Mouse (Mus musculus) heart, embryonic 12.5 days (tissue): ENCODE results near the gene Cltb. TPM values are rescaled to one million over a fixed set of nuclear protein-coding genes. Genes with fewer than 3 reads are reported as not detected.
A peak's percentile ranks its signal among the peaks of the same experiment; 100 is the strongest.

Experiments
- ATAC-seq: fragments of 200-750 bp; cut with Nextera tagmentation; 2 replicates; pipeline ENCODE4 v1.8.0; 2017; ENCODE audit warnings: moderate TSS enrichment, moderate library complexity; ENCODE audit not compliant: insufficient number of reproducible peaks, low FRiP score
- H3K27ac ChIP-seq: fragments of 300-500 bp; sonication (generic); 2 replicates; pipeline ENCODE4 v1.5.1; 2016; ENCODE audit warnings: mild to moderate bottlenecking, moderate library complexity; ENCODE audit not compliant: poor library complexity, severe bottlenecking
- H3K27me3 ChIP-seq: fragments of 300-500 bp; sonication (generic); replicated peaks from 2 replicates; pipeline ENCODE4 v1.6.1; 2016; ENCODE audit warnings: mild to moderate bottlenecking, moderate library complexity
- H3K36me3 ChIP-seq: fragments of 300-500 bp; sonication (generic); 2 replicates; pipeline ENCODE4 v1.6.1; 2016; ENCODE audit warnings: mild to moderate bottlenecking, moderate library complexity
- H3K4me1 ChIP-seq: fragments of 300-500 bp; sonication (generic); replicated peaks from 2 replicates; pipeline ENCODE4 v1.6.1; 2016; ENCODE audit warnings: mild to moderate bottlenecking
- H3K4me2 ChIP-seq: fragments of 300-500 bp; sonication (generic); 2 replicates; pipeline ENCODE4 v1.6.1; 2016; ENCODE audit warnings: mild to moderate bottlenecking, moderate library complexity
- H3K4me3 ChIP-seq: fragments of 300-500 bp; sonication (generic); 2 replicates; pipeline ENCODE4 v1.5.1; 2016; ENCODE audit warnings: mild to moderate bottlenecking
- H3K9ac ChIP-seq: fragments of 300-500 bp; sonication (generic); 2 replicates; pipeline ENCODE4 v1.6.1; 2016; ENCODE audit warnings: mild to moderate bottlenecking, moderate library complexity
- H3K9me3 ChIP-seq: fragments of 300-500 bp; sonication (generic); replicated peaks from 2 replicates; pipeline ENCODE4 v1.6.1; 2016; ENCODE audit warnings: mild to moderate bottlenecking, moderate library complexity
- WGBS: fragments of 180-500 bp; shearing (Covaris S2); methylation state at CpG from one replicate; pipeline ENCODE4 v1.1.7; 2016; 5-methylcytosine and 5-hydroxymethylcytosine counted together
- polyA plus RNA-seq: library from polyadenylated mRNA; unstranded; fragments of >200 nt; fragmentation: Nextera tagmentation; extraction: Ambion mirVana; gene quantifications from 2 replicates; pipeline ENCODE4 v1.2.1, GENCODE M21; 2016

Gene Cltb
- polyA plus RNA-seq, 1 experiment from 2014 or later, result 48.9 TPM

DNA sequence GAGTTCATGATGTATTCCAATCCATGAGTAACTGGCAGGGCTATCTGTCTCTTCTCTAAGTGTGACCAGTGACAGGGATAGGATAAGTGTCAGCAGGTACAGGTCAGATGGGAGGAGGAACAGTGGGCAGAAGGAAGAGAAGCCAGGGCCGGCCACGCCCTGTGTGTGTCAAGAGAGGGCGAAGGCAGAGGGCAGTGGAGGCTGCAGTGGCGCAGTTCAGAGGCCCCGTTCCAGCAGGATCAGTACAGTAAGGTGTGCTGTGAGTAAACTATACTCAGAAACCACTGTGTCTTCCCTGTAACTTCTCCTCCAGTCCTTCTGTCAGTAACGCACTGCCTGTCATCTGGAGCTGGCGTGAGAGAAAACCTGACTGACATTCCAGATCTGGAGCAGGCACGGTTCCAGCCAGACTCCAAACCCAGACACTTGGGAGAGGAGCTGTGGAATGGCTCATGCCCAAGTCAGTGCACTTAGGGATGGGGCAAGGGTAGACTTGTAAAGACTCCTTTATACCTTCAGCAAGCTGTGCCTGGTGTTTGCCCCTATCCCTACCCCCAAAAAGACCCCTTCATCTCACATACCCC lies 14.9 kb downstream of the Cltb start:
- ATAC-seq, result peak; percentile 33; the same call in 1 of the 2 replicates
- Histone ChIP-seq H3K9me3 (no peaks in the 10 kb centered on the region), H3K4me3 (no peak overlapping the region), H3K4me2 (peak overlapping the region; percentile 29), H3K27me3 (no peaks in the 10 kb centered on the region), H3K36me3 (peaks cover 37% of the 10 kb centered on the region), H3K4me1 (peaks cover 45% of the 10 kb centered on the region), H3K27ac (peak overlapping the region; percentile 71), H3K9ac (0 out of 2 replicates have a peak overlapping the region, but pooled peaks have one; percentile 28)
- 48% methylated on average over 8 of the region's 8 CpGs for WGBS

DNA sequence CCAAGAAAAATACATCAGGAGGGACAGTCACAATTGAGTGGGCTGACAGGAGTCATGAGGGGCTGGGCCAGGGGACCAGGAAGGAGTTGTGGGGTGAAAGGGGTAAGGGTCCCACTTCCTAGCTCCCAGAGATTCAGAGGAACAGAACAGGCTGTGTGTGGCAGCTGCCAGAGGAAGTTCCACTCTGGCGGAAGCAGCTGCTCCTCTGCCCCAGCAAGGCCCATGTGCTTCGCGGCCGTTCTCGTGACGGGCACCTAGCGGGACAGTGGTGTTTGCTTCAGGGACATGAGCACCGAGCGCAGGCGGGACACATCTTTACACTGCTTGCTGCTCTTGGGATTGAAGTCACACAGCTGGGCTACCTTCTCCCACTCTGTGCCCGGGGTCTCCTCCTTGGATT lies 17.5 kb downstream of the Cltb start:
- H3K9me3 ChIP-seq, result no peaks in the 10 kb centered on the region
- no peak for ATAC-seq
- H3K4me3 ChIP-seq, result no peak overlapping the region
- WGBS, result 90% methylated on average over 11 of the region's 11 CpGs
- H3K27me3 ChIP-seq, result no peaks in the 10 kb centered on the region
- no peak overlapping the region for H3K4me2 ChIP-seq
- H3K36me3 ChIP-seq, result peaks cover 26% of the 10 kb centered on the region
- peaks cover 53% of the 10 kb centered on the region for H3K4me1 ChIP-seq
- H3K27ac ChIP-seq, result no peak overlapping the region
- H3K9ac ChIP-seq, result no peak overlapping the region

DNA sequence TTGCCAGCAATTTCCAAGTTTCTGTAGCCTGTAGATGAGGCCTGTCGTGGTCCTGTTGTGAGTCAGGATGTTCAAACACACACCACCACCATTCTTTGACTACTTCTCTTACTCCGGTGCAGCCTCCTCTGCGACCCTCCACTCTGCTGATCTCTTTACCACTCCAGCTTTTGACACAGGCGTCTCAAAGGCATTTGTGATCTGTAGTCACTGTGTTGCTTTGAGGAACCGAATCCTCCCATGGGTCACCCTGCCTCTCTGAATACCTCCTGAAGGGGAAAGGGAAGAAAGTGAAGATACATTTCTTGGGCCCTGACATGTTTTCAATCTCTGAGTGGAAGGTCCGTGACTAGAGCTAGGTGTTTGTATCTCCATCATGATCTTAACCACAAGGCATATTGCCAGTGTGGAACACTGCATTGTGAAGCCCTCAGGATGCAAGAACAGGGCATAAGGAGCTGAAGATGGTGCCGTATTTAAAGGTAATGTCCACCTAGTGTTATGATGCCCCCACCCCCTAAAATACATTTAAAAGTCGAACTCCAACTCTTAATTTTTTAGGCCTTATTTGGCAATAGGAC lies 19.3 kb downstream of the Cltb start:
- Histone ChIP-seq H3K4me3 (no peak overlapping the region), H3K36me3 (peaks cover 31% of the 10 kb centered on the region), H3K27me3 (no peaks in the 10 kb centered on the region), H3K4me1 (peaks cover 38% of the 10 kb centered on the region), H3K4me2 (peak overlapping the region; percentile 89), H3K9ac (peak overlapping the region; percentile 1; the same call in 1 of the 2 replicates), H3K9me3 (no peaks in the 10 kb centered on the region), H3K27ac (no peak overlapping the region)
- ATAC-seq, result no peak
- 87% methylated on average over 8 of the region's 8 CpGs for WGBS

DNA sequence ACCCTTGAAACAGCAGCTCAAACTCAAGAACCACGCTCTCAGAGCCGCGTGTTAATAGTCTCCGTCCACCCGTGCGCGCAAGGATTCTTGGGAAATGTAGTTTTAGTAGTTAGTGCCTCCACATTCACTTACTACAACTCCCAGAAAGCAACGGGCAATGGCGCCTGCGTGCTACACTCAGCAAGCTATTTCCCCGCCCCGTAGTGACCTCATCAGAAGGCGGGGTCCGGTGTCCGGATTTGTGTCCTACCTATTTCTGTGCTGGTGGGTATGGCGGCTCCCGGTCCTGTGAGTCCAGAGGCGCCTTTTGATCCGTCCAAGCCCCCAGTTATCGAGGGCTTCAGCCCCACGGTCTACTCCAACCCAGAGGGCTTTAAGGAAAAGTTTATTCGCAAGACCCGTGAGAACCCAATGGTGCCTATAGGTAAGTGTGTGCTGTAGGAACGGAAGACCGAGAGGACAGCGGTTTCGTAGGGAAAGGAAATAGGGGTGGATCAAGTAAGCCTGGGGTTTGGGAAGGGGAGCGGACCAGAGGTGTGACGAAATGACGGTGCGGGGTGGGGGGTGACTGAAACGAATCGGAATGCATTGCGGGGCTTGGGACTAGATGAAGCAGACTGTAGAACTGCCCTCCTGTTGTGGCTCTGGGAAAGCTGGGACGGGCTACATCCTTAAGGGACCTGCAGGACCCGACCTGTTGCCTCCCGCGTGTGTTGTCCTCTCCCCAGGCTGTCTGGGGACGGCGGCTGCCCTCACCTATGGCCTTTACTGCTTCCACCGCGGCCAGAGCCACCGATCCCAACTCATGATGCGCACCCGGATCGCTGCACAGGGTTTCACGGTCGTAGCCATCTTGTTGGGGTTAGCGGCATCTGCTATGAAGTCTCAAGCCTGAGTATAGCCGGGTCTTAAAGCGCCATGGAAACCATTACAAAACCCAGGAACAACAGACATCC lies 20.9 kb downstream of the Cltb start, which contains the start of the genes Nop16 and Higd2a:
Gene Nop16 (minus strand): TSS at position 95 of the 956 bp plus-strand sequence.
Gene Higd2a (plus strand): TSS at position 212 of the 956 bp plus-strand sequence.
- no peaks in the 10 kb centered on the region for H3K9me3 ChIP-seq
- H3K36me3 ChIP-seq, result peaks cover 40% of the 10 kb centered on the region
- peak within 1 kb of the TSS; percentile 89 for H3K4me2 ChIP-seq
- peak; percentile 98 for ATAC-seq
- peaks cover 22% of the 10 kb centered on the region for H3K4me1 ChIP-seq
- peak within 1 kb of the TSS; percentile 89 for H3K4me3 ChIP-seq
- H3K9ac ChIP-seq, result peak within 1 kb of the TSS; percentile 90
- H3K27me3 ChIP-seq, result no peaks in the 10 kb centered on the region
- peak within 1 kb of the TSS; percentile 83 for H3K27ac ChIP-seq
- under 1% methylated on average over 51 of the region's 51 CpGs for WGBS

DNA sequence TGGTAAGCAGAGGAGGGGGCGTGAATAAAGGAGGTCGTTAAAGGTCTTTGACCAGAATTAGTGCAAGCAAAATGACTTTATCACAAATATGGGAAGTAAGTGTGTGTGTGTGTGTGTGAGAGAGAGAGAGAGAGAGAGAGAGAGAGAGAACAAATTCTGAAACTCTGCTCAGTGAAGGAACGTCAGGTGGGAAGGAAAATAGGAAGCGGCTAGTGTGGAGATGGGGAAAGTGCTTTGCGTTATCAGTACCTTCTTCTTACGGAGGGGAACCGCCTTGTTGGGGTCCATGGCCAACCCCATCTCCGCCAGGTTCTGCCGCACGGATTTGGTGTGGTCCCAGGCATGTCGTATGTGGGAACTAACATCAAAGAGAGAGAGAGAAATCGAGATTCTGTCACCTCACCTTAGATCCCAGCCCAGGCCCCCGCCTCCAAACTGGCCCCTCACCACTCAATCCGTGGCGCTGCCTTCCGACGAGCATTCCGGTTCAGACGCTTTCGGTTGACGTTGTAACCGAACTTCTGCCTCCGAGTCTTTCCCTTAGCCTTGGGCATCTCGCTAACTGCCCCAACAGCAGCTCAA lies 21.6 kb downstream of the Cltb start:
- 0 out of 2 replicates have a peak, but pooled peaks have one; percentile 7 for ATAC-seq
- H3K4me3 ChIP-seq, result peak overlapping the region; percentile 89
- WGBS, result under 1% methylated on average over 24 of the region's 24 CpGs
- no peaks in the 10 kb centered on the region for H3K27me3 ChIP-seq
- peaks cover 17% of the 10 kb centered on the region for H3K4me1 ChIP-seq
- H3K9me3 ChIP-seq, result no peaks in the 10 kb centered on the region
- peak overlapping the region; percentile 90 for H3K9ac ChIP-seq
- peak overlapping the region; percentile 80 for H3K4me2 ChIP-seq
- H3K27ac ChIP-seq, result no peak overlapping the region
- H3K36me3 ChIP-seq, result peaks cover 45% of the 10 kb centered on the region

DNA sequence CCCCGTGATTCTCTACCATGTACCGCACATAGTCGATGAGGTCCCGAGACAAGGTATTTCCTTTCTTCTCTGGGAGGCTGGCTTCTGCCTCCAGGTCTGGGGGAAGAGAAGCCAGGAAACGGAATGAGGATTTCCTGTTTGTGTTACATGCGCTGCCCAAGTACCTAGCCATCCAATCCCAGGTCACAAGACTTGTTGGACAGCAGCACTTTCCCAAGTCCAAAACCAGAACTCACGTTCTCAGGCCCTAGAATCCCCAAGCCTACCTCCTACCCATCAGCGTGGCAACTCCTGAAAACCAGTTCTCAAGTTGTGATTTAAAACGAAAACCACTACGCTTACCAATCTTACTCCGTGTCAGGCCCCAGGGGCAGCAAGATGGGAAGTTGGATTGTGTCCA lies 25.3 kb downstream of the Cltb start:
- peaks cover 72% of the 10 kb centered on the region for H3K36me3 ChIP-seq
- WGBS, result 76% methylated on average over 11 of the region's 11 CpGs
- no peak for ATAC-seq

DNA sequence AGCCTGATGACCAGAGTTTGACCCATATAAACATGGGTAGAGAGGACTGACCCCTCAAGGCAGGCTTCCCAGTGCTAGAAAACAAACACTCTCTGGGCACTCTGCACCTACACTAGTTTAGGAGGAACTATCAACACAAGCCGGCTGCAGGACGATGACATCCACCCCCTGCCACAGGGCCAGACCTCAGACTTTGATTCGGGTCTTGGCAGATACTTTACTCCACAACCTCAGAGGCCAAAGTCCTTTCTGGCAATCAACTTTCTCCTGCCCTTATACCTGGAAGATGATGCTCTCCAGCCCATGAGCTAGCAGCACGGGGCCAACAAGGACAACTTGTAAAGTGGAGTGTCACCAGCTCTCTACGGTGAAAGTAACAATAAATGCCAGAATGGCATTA lies 28.3 kb downstream of the Cltb start:
- Histone ChIP-seq H3K27me3 (no peaks in the 10 kb centered on the region), H3K9ac (no peak overlapping the region), H3K4me2 (no peak overlapping the region), H3K36me3 (peaks cover 93% of the 10 kb centered on the region), H3K9me3 (no peaks in the 10 kb centered on the region), H3K4me1 (peaks cover 7% of the 10 kb centered on the region; the same call in 1 of the 2 replicates), H3K27ac (no peak overlapping the region), H3K4me3 (no peak overlapping the region)
- 88% methylated on average over 5 of the region's 5 CpGs for WGBS
- ATAC-seq, result no peak

More for the DNA sequence above, 25.3 kb downstream of the Cltb start:
- no peak overlapping the region for H3K4me3 ChIP-seq
- H3K4me1 ChIP-seq, result peaks cover 7% of the 10 kb centered on the region; the same call in 1 of the 2 replicates
- H3K9ac ChIP-seq, result no peak overlapping the region
- no peaks in the 10 kb centered on the region for H3K9me3 ChIP-seq
- no peak overlapping the region for H3K27ac ChIP-seq
- no peaks in the 10 kb centered on the region for H3K27me3 ChIP-seq
- H3K4me2 ChIP-seq, result no peak overlapping the region

DNA sequence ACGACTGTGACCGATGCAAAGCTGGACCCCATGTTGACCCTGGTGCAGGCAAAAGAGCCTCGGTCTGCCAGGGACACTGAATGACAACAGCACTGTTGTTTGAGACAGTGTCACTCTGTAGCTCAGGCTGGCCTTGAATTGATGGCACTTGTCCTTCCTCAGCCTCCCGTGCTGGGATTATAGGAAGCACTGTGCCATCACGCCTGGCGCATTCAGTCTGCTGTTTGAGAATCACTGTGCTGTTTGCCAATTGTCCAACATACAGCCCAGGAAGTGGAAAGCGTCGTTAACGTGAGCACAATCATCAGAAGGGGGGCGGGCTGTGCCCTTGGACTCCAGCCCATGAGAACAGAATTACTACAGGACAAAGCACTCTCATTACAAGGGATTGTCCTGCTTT lies 29.0 kb downstream of the Cltb start:
- Histone ChIP-seq H3K9me3 (no peaks in the 10 kb centered on the region), H3K4me2 (no peak overlapping the region), H3K4me1 (peaks cover 7% of the 10 kb centered on the region; the same call in 1 of the 2 replicates), H3K36me3 (peaks cover 96% of the 10 kb centered on the region), H3K27ac (no peak overlapping the region), H3K4me3 (no peak overlapping the region), H3K9ac (no peak overlapping the region), H3K27me3 (no peaks in the 10 kb centered on the region)
- ATAC-seq, result no peak
- WGBS, result 79% methylated on average over 10 of the region's 10 CpGs

DNA sequence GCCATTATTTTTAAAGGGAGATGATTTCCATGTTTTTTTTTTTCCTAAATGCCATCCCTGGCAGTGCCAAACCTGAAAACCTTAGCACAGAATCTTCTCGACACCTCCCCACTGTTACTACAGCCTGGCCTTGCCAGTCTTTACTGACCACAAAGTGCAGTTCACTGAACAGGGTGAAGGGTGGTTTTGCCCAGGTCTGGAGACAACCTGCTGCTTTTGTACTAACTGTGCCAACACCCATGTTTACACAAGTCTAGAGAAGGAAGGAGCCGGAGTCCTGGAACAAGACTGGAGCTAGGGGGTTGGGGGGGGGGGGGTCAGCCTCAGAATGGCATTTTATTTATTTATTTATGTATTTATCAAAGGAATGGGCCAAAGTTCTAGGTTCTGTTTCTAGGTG lies 29.8 kb downstream of the Cltb start:
- Histone ChIP-seq H3K4me3 (no peak overlapping the region), H3K36me3 (peaks cover 99% of the 10 kb centered on the region), H3K27ac (no peak overlapping the region), H3K27me3 (no peaks in the 10 kb centered on the region), H3K9me3 (no peaks in the 10 kb centered on the region), H3K4me1 (peaks cover 8% of the 10 kb centered on the region; the same call in 1 of the 2 replicates), H3K9ac (no peak overlapping the region), H3K4me2 (no peak overlapping the region)
- no peak for ATAC-seq
- WGBS, result 71% methylated on average over 2 of the region's 2 CpGs

DNA sequence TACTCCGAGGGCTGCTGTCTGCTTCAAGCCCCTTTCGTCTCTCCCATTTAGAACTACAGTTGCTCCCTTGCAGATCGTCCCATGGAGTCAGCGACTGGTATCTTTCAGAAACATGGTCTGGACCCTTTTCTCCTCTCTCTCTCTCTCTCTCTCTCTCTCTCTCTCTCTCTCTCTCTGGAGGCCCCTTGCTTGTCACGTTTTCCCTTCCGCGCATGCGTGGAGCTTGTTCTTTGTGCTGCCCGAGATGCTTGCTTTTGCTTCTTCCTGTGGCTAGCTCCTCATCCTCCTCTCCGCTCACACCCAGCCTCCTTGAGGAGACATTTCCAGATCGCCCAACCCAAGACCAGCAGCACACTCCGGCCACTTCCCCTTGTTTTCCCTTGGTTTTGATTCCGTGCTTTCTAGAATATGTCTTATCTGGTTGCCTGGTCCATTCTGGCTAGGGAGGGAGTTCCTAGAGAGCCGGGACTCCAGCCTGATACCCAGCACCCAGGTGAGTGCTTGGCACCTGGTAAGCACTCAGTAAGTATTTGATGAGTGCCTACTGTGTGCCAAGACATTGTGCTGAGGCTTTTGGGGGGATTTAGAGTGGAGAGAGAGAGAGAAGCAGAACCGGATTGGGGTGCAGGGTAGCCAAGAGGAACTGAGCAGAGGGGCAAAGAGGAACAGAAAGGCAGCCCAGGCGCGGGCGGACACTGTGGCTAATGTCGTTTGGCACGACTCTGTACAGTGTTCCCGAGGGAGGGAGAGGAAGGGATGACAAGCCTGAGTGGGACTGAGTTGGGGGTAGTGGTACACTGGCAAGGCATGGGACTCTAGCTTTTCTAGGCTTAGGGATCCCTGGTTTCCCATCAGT lies 33.3 kb downstream of the Cltb start:
- Histone ChIP-seq H3K4me1 (peaks cover 22% of the 10 kb centered on the region), H3K4me2 (no peak overlapping the region), H3K27ac (no peak overlapping the region), H3K9ac (no peak overlapping the region), H3K4me3 (no peak overlapping the region), H3K9me3 (no peaks in the 10 kb centered on the region), H3K36me3 (peaks cover 67% of the 10 kb centered on the region), H3K27me3 (no peaks in the 10 kb centered on the region)
- no peak for ATAC-seq
- WGBS, result 76% methylated on average over 21 of the region's 21 CpGs
